Mouse (Mus musculus) ES-CJ7 (cell line): Measurements from ENCODE around the gene Rpl21.

Source experiments
- DNase-seq: peaks from one replicate; pipeline ENCODE4 v3.0.0; 2011; ENCODE audit warnings: low read depth, low spot score

Gene Rpl21

DNA sequence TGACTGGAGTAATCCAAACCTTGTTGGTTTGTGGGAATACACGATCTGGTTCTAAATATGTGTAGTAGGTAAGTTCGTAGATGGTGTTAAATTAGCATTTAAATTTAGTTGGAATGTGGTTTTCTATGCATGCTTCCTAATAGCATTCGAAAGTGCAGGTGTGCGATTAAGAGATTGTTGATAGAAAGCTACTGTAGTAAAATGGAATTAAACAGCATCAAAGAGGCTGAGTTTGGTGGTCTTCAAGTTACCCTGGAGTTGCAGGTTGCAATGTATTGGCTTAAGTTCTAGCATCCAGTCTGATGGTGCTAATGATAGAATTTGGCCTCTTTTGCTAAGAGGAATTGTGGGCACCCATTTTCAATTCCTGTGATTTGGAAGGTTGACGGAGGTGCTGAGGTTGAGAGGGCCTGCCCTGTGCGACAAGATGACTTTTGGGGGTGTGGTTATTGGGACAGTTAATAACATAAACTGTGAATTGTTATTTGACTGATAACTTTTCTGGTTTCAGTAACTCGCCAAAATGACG, 1.0 kb downstream of the Rpl21 start:
- no peak for DNase-seq

DNA sequence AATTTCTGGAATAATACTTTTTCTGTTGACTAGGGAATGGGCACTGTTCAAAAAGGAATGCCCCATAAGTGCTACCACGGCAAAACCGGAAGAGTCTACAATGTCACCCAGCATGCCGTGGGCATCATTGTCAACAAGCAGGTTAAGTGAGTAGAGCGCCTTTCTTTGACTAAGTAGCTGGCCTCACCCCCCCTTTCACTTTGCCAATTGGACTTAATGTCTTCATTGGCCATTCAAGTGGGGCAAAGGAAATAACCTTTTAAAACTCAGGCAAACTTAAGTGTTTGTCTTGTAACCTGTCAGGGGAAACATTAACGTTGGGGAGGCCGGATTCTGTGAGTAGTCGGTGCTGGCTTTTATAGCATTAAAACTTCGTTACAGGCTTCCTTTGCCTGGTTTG, 2.3 kb downstream of the Rpl21 start:
- DNase-seq = no peak

GRCm38 (mm10) chr5:146837967-146838720, 5.5 kb downstream of the Rpl21 start:
- DNase-seq = peak; percentile 30

GRCm38 (mm10) chr5:146838836-146839648, 6.4 kb downstream of the Rpl21 start:
- DNase-seq = peak; percentile 56

GRCm38 (mm10) chr5:146839760-146840159, 7.1 kb downstream of the Rpl21 start:
- DNase-seq = no peak

DNA sequence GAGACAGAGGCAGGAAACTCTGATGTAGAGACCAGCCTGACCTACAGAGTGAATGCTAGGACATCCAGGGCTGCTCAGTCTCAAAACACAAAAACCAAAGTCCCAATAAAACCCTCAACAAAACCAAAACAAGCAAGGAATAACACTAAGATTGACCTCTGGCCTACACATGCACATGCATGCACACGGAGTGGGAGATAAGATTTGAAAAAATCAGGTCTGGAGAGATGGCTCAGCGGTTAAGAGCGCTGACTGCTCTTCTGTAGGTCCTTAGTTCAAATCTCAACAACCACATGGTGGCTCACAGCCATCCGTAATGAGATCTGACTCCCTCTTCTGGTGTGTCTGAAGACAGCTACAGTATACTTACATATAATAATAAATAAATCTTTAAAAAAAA, 7.7 kb downstream of the Rpl21 start:
- no peak for DNase-seq

GRCm38 (mm10) chr5:146841301-146841700, 8.6 kb downstream of the Rpl21 start:
- no peak for DNase-seq

DNA sequence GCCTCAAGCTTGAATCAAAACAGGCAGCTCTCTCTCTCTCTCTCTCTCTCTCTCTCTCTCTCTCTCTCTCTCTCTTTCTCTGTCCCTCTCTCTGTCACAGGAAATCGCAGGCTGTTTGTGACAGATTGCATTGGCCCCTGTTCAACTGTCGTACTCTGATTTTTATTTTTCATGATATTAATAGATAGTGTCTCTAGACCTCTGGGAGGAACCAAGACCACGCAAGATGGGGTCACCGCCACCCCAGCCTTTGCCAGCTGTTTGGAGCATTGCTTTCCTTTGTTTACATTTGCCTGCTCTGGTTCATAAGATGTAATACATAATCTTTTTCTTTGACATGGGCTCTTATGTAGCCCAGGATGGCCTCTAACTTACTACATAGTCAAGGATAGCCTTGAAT, 9.3 kb downstream of the Rpl21 start:
- DNase-seq = no peak

DNA sequence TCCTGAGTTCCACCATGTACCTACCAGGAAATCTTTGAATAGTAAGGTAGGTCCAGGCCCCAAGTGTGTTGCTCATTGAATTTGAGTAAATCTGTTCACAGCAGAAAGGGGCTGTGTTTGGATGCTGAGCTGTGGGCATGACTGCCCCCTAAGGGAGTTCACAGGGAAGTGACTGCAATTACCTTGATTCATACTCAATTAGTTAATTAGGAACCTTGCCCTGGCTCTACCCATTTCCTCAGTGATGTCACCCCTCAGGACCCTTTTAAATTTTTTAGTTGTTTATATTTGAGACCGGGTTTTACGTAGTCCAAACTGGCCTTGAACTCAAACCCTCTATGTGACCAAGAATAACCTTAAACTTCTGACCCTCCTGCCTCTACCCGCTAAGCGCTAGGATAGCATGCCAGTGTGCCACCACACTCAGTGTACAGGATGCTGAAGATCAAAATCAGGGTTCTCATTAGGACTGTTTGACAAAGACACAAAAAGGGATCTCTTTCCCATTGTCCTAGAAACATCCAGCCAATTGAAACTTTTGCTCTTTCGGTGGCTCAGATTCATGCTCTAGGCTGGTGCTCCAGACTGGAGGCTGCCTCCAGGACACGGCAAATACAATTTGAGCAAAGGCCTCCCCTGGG, 11.7 kb downstream of the Rpl21 start:
- peak; percentile 68 for DNase-seq

DNA sequence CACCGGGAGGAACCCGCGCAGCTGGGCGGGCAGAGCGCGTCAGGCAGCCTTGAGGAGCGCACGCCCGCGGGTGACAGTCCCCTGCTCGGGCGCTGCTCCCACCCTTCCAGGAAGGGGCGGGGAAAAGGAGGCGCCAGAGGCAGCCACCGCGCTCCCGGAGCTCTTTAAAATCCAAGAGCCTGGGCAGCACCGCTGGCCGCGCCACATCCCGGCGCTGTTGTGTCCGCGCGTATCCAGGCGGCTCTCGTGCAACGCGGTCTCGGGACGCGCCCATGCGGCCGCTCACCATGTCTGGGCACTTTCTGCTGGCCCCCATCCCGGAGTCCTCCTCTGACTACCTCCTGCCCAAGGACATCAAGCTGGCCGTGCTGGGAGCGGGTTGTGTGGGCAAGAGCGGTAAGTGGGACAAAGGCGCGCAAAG, 12.3 kb downstream of the Rpl21 start, which contains the start of gene Rasl11a:
Gene Rasl11a, plus strand, starts transcription at position 127 of the 421 bp plus-strand sequence.
- no peak for DNase-seq

DNA sequence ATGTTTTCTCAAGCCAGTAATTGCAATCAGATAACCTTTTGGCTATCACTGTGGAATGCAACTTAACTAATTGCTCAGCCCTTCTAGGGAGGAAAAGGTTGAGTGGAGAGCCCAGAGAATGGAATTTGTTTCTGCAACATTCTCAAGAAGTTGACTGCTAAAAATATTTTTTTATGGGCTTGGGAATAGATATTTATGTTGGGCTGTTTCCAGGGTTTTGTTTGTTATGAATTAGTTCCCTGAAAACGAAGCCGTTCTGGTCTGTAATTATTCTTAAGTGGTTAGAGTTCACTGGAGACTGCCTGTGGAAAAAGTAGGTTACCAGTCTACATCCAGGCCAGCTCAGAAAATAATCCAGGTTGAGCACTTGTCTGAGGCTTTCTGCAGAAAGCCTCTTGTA, 13.8 kb downstream of the Rpl21 start:
- DNase-seq = no peak

GRCm38 (mm10) chr5:146848936-146849582, 16.4 kb downstream of the Rpl21 start:
- no peak for DNase-seq

- DNase-seq = peak; percentile 42
Measured at GRCm38 (mm10) chr5:146856106-146856505, 23.4 kb downstream of the Rpl21 start.

DNA sequence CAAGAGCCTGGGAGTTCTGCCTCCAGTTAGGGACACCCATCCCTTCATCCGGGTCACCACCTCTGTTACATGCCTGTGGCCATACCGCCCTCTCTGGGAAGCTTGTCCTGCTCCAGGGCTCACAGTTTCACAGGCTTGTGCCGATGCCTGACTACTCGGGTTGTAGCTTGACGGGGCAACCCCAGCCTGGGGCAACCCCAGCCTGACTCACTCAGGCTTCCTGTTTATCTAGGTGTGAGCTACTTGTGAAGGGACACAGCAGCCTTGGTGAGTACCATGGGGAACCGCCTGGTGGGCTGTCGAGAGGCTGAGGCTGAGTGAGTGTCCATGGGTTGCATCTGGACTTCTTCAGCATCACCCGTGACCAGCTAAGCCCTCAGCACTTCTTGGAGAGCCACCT, 24.9 kb downstream of the Rpl21 start:
- no peak for DNase-seq

DNA sequence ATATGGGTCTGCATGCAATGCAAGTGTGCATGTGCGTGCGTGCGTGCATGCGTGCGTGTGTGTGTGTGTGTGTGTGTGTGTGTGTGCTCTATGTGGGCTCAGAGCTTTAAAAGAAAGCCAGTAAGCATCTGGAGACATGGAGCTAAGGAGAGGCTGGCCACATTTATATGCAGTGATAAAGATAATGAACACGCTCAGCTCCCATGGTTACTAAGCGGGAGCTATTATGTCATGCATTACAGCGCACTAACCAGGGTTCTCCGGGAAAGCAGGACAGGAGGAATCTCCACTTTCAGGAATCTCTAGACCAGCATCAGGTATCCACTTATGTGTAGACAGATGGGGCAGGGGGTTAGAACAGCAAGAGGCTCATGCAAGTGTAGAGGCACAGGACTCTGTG, 26.1 kb downstream of the Rpl21 start:
- no peak for DNase-seq

DNA sequence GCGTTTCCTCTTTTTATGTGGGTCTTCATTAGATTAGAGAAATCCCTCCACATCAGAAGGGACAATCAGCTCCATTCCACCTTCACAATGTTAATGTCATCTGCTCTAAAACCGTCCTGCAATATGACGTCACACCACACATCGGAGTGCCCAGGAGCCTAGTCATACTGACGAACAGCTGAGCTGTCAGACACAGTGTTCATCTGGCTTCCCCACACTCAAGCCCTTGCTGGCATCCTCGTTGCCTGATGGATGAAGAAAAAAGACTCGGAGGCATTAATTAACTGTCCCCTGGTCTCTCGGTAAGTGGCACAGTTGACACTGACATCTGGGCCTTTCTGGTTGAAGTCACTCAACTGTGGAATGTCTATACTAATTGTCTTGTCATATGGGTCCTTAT, 26.6 kb downstream of the Rpl21 start:
- DNase-seq = no peak

DNA sequence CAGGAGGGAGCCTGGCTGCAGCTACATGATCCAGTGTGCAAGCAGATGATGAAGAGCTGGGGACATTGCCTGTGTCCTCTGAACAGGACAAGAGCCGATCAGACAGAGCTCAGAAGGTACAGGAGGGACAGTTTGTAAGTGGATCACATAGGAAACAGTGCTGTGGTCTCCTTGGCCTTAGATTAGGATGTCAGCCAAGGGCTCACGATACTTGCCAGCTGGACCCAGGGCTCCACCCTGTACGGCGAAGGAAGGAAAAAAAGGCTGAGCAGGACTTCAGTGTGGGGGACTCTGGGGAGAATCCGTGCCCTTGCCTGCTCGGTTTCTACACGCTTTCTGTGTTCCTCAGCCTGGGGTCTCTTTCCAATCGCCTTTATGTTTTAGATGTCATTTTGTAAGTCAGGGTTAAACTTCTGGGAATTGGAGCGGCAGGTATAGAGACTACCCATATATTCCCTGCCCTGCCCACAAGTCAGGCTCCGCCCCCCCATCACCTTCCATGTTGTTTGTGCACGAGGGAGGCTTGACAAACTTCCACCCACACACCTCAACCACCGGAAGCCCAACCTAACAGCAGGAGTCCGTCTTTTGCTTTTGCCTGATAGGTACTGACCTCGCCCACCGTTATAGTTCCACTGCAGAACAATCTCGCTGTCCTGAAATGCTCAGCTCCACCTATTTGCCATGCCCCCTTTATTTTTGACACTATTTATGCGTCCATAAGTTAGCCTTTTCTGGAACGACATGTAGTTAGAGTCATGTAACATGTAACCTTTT, 27.7 kb downstream of the Rpl21 start:
- peak; percentile 69 for DNase-seq

GRCm38 (mm10) chr5:146861588-146861987, 28.9 kb downstream of the Rpl21 start:
- peak; percentile 32 for DNase-seq

GRCm38 (mm10) chr5:146865511-146865910, 32.8 kb downstream of the Rpl21 start:
- DNase-seq = no peak

DNA sequence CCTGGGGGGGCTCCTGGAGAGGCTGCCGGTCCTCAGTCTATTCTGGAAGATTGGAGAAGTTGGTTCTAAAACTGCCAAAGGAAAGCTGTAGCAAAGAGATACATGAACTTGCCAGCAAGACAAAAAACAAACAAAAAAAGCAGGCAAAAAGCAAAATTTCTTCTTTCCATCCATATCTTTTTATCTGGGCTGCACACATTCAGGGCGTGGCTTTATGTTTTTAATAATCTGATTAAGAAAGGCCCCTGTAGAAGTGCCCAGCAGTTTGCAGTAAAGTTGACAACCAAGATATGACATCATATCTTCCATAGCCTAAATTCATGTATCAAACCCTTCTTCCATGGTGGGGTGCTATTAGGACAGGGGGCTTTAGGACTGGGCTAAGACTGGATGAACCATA, 33.6 kb downstream of the Rpl21 start:
- no peak for DNase-seq
